Mouse (Mus musculus): ENCODE measurements at regions not wholly inside any gene's neighbourhood (a gene's known extent, or its start where the extent isn't known, plus 50 kb on each side); places are given as distances from the start of the nearest gene placed in this dataset.

DNA sequence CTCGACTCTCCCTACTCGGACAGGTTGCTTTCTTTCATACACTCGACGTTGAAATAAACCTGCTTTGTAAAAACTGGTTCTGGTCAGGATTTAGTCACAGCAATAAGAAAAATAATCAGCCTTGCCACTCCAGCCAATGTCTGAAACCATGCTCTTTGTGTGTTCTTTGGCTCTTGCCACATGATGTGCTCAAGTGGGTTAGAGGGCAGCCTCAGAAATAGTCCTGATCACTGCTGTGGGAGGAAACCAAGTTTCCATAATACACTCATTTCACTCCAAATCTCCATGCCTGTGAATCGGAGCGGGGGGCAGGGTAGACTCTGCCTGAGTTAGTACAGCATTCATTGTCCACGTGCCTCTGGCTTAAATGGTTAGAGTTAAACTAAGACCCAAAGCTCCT is 63.8 kb downstream of the Gm10295 start:
- no peak for TF ChIP-seq POLR2A (IDR thresholded peaks at IDR 0.05; ENCODE audit: low read depth, low read length)
- TF ChIP-seq POLR2AphosphoS2 (IDR thresholded peaks at IDR 0.05; ENCODE audit: low read depth, low read length) = no peak
- TF ChIP-seq E2F4 (IDR thresholded peaks at IDR 0.05; ENCODE audit: insufficient replicate concordance, low read depth, low read length) = no peak
- no peak for TF ChIP-seq MAX (IDR thresholded peaks at IDR 0.05; ENCODE audit: low read length)
- TF ChIP-seq RCOR1 (conservative IDR thresholded peaks at IDR 0.05; ENCODE audit: low read depth, low read length) = no peak
- no peak for TF ChIP-seq CTCF (conservative IDR thresholded peaks at IDR 0.05 in 1 of 2, IDR thresholded peaks at IDR 0.05 in 1 of 2; ENCODE audit: low read depth in 2 of 2, low read length in 2 of 2)
- TF ChIP-seq ZMIZ1 (IDR thresholded peaks at IDR 0.05; ENCODE audit: low read depth, low read length) = no peak
- no peak for TF ChIP-seq MEF2A (IDR thresholded peaks at IDR 0.05; ENCODE audit: borderline replicate concordance, low read depth, low read length)
- TF ChIP-seq HCFC1 (IDR thresholded peaks at IDR 0.05; ENCODE audit: low read depth, low read length) = no peak

Data from CH12.LX (cell line).